Mouse (Mus musculus): ENCODE results near the gene Mymk. TPM values are rescaled to one million over a fixed set of nuclear protein-coding genes. Genes with fewer than 3 reads are reported as not detected.

Mymk gene
- polyA plus RNA-seq (2012) = not detected in 2 replicates

DNA sequence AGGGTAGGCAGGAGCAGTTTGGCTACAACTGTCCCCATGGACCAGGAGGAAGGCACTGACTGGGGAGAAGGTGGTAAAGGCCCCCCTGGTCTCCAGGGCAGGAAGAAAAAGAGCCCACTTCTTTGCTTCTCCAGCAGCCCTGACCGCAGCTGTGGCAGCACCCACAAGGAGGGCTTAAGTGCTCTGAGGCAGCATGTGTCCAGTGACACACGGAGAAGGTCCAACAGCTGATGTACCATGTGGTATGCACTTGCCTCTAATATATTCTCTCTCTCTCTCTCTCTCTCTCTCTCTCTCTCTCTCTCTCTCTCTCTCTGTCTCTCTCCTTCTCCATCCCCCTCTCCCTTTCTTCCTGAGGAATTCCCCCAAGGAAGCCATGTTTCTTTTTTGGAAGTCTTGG is at the start of gene Mymk:
Mymk (minus strand) TSS at position 202 of the 400 bp plus-strand sequence.

DNA sequence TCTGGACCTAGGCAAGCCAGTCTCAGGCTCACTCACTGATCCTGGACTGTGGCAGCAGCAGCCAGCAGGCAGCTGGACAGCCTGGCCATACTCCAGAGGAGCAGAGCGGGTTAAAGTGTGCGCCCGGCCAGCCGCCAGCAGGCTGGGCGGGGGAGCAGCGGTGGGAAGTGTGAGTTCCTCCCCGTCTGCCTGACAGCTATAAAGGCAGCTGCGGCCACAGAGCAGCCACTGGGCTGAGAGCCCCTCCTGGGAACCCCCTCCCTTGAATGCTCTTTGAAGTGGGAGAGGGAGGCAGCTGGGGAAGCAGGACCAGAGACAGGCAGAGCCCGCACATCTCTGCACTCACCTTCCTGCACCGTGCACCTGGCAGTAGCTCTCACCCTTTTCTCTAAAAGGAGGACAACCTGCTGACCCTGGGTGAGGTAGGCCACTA is 7.2 kb upstream of the Mymk start, which contains the start of gene Adamtsl2:
Adamtsl2 (plus strand) TSS at position 228 of the 433 bp plus-strand sequence.

DNA sequence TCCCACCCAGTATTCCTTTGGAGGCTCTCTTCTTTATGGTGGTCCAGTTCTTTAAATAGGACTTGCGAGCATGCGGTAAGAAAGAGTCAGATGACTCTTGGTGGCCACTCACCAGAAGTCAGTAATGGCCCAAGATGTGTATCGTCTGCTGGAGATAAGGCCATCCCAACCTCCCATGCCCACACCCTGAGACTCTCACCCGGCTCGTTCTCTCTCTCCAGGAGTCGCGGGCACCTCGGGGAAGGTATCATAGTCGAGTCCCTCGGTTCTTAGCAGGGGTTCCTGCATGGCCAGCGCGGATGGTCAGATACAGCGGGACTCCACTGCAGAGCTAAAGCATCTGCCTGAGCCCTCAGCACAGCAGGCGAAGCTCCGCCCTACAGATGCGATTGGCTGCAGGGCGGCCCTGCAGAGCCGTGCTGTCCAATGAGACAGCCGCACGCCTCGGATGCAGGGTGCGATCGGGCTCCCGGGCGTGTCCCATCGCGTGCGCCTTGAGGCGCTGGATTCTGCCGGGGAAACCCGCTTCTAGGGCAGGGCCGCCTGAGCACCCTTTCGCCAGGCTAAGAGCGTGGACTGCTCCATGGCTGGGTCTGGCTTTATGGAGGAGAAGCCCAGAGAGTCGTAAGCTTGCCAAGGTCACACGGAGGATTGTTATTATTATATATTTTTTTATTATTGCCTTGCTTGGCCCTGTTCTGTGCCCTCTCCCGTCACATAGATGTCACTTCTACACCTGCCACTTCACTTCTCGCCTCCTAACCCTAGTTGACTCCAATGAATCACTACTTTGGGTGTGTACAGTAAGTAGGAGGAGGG is 44.2 kb downstream of the Mymk start, which contains the start of gene Slc2a6:
Slc2a6 (minus strand) TSS at position 381 of the 819 bp plus-strand sequence.

Other genes with a start within 250 kb of the Mymk start
- not detected in 2 replicates for gene Abo, start 207.2 kb downstream of the Mymk start, polyA plus RNA-seq (2012)
- 30.5 and 44.3 TPM in 2 replicates for gene Surf6, start 169.3 kb downstream of the Mymk start, polyA plus RNA-seq (2012)
- 75.8 and 91.1 TPM in 2 replicates for gene Med22, start 161.5 kb downstream of the Mymk start, polyA plus RNA-seq (2012)
- gene Rpl7a, start 161.4 kb downstream of the Mymk start, polyA plus RNA-seq (2012) = 5,818 and 6,070 TPM in 2 replicates
- gene Surf2, start 155.8 kb downstream of the Mymk start, polyA plus RNA-seq (2012) = 6.4 and 9.5 TPM in 2 replicates
- gene Surf1, start 155.6 kb downstream of the Mymk start, polyA plus RNA-seq (2012) = 26.2 and 27.9 TPM in 2 replicates
- 149 and 184 TPM in 2 replicates for gene Surf4, start 138.3 kb downstream of the Mymk start, polyA plus RNA-seq (2012)
- 0.22 and 0.30 TPM in 2 replicates for gene Stkld1, start 138.1 kb downstream of the Mymk start, polyA plus RNA-seq (2012)
- 132 and 133 TPM in 2 replicates for gene Rexo4, start 107.8 kb downstream of the Mymk start, polyA plus RNA-seq (2012)
- 0.12 and 0.45 TPM in 2 replicates for gene Adamts13, start 98.8 kb downstream of the Mymk start, polyA plus RNA-seq (2012)
- 11.0 and 11.4 TPM in 2 replicates for gene Cacfd1, start 62.3 kb downstream of the Mymk start, polyA plus RNA-seq (2012)
- 10.4 and 13.4 TPM in 2 replicates for gene Slc2a6, start 44.2 kb downstream of the Mymk start, polyA plus RNA-seq (2012)
- not detected in 2 replicates for gene Adamtsl2, start 7.2 kb upstream of the Mymk start, polyA plus RNA-seq (2012)
- not detected in 2 replicates for gene Fam163b, start 70.3 kb upstream of the Mymk start, polyA plus RNA-seq (2012)
- gene Dbh, start 93.1 kb upstream of the Mymk start, polyA plus RNA-seq (2012) = not detected in 2 replicates
- 2.1 and 3.7 TPM in 2 replicates for gene Sardh, start 176.2 kb upstream of the Mymk start, polyA plus RNA-seq (2012)

Measured in megakaryocyte-erythroid progenitor cell, adult 5 weeks (primary cell).